21 mouse cellular contexts compared by ENCODE assay signal in the genomic region with DNA sequence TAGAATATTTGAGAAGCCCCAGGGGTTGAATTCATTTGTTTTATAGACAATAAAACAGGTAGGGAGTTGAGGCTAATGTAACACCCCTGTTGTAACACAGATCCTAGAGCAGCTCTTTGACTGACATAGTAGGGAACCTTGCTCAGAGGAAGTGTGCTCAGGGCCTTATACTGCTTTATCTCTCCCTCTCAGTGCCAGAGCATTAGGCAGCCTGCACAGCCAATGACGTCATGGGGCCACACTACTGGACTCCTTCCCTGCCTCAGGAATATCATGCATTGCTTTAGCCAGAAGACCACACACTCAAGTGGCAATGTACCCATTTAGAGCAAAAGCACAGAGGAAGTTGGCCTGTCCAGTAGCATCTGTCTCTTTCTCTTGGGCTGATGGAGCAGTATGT.
DNase-seq lines count a peak whose midpoint lies in the region; ATAC-seq lines count a peak whose summit lies in the region.
"Had no signal": no experiment of that assay in that cellular context is flagged by ENCODE, and none has a peak within 500 bp of the region (broad histone marks: within the 10 kb centered on the region; RNA-seq: fewer than 3 reads in every experiment).

No protein-coding gene starts in this region.

- DNase-seq in heart, adult 11 months = peak; percentile 70
- no peak for DNase-seq in liver, embryonic 13.5 days
- no peak for DNase-seq in liver
- no peak for DNase-seq in liver, embryonic 11.5 days (ENCODE audit: low spot score)
- DNase-seq: adrenal gland, adult 2 months; adrenal gland, adult 8-10 months; adrenal gland, postnatal 10 days; adrenal gland, postnatal 14 days; adrenal gland, postnatal 25 days; adrenal gland, postnatal 36 days; B cell, adult 2 months; cerebellum, adult 11 months; cerebellum, adult 11-12 months; cerebellum, adult 18-20 months had no signal

- no peak overlapping the region for H3K9ac ChIP-seq in heart, embryonic 11.5 days (ENCODE audit: low read depth, low read length)
- no peak overlapping the region for H3K9ac ChIP-seq in liver, embryonic 13.5 days
- H3K9ac ChIP-seq in liver, embryonic 16.5 days (ENCODE audit: low read depth, low read length) = no peak overlapping the region
- H3K9ac ChIP-seq in liver, embryonic 11.5 days (ENCODE audit: low read depth, low read length) = no peak overlapping the region

- no peaks in the 10 kb centered on the region for H3K9me3 ChIP-seq in heart, embryonic 11.5 days (replicated peaks; ENCODE audit: control insufficient read depth, low read length)
- no peaks in the 10 kb centered on the region for H3K9me3 ChIP-seq in liver, embryonic 13.5 days (replicated peaks)
- no peaks in the 10 kb centered on the region for H3K9me3 ChIP-seq in liver, embryonic 16.5 days (replicated peaks; ENCODE audit: control insufficient read depth, low read length)
- no peaks in the 10 kb centered on the region for H3K9me3 ChIP-seq in liver, embryonic 11.5 days (ENCODE audit: control insufficient read depth, low read length)

- H3K36me3 ChIP-seq in heart, embryonic 11.5 days (ENCODE audit: control insufficient read depth, insufficient read depth, low read length) = no peaks in the 10 kb centered on the region
- H3K36me3 ChIP-seq in liver, embryonic 13.5 days = no peaks in the 10 kb centered on the region
- no peaks in the 10 kb centered on the region for H3K36me3 ChIP-seq in liver, embryonic 16.5 days (ENCODE audit: control insufficient read depth, insufficient read depth)
- no peaks in the 10 kb centered on the region for H3K36me3 ChIP-seq in liver, embryonic 11.5 days (ENCODE audit: control insufficient read depth, insufficient read depth, low read length)
- H3K36me3 ChIP-seq: G1E had no signal

- H3K4me1 ChIP-seq in heart, embryonic 11.5 days (ENCODE audit: control insufficient read depth, insufficient read depth, low read length) = peaks cover 7% of the 10 kb centered on the region
- H3K4me1 ChIP-seq in liver, embryonic 13.5 days (replicated peaks) = peaks cover 11% of the 10 kb centered on the region; the same call in 1 of the 2 replicates
- no peaks in the 10 kb centered on the region for H3K4me1 ChIP-seq in liver, embryonic 16.5 days (ENCODE audit: control insufficient read depth, low read depth, low read length)
- H3K4me1 ChIP-seq in liver, embryonic 11.5 days (replicated peaks; ENCODE audit: control insufficient read depth, insufficient read depth, low read length) = peaks cover 4% of the 10 kb centered on the region; the same call in 1 of the 2 replicates

- H3K4me2 ChIP-seq in heart, embryonic 11.5 days = no peak overlapping the region
- no peak overlapping the region for H3K4me2 ChIP-seq in liver, embryonic 13.5 days
- H3K4me2 ChIP-seq in liver, embryonic 16.5 days (ENCODE audit: low read depth, low read length) = no peak overlapping the region
- no peak overlapping the region for H3K4me2 ChIP-seq in liver, embryonic 11.5 days

- no peak overlapping the region for H3K4me3 ChIP-seq in heart, embryonic 11.5 days (ENCODE audit: low read depth, low read length)
- no peak overlapping the region for H3K4me3 ChIP-seq in liver, embryonic 13.5 days (replicated peaks)
- no peak overlapping the region for H3K4me3 ChIP-seq in liver, embryonic 16.5 days (ENCODE audit: low read depth, low read length)
- no peak overlapping the region for H3K4me3 ChIP-seq in liver, embryonic 11.5 days (ENCODE audit: low read depth, low read length)

- ATAC-seq in heart, embryonic 11.5 days (replicated peaks; ENCODE audit: insufficient number of reproducible peaks, low FRiP score, low TSS enrichment) = no peak
- ATAC-seq in liver, embryonic 13.5 days (ENCODE audit: low read depth) = peak; percentile 51; the same call in 1 of the 2 replicates
- ATAC-seq in liver, embryonic 16.5 days (ENCODE audit: low read depth) = peak; percentile 56; the same call in 1 of the 2 replicates
- no peak for ATAC-seq in liver, embryonic 11.5 days (replicated peaks; ENCODE audit: low FRiP score)
- ATAC-seq: activated CD4-positive, CD25-positive, alpha-beta regulatory T cell, adult 4 months; CD4-positive, CD25-positive, alpha-beta regulatory T cell, adult 4 months; Patski had no signal

- H3K27ac ChIP-seq in heart, embryonic 11.5 days (ENCODE audit: low read depth, low read length) = no peak overlapping the region
- H3K27ac ChIP-seq in liver, embryonic 13.5 days = no peak overlapping the region
- no peak overlapping the region for H3K27ac ChIP-seq in liver, embryonic 16.5 days (ENCODE audit: low read length)
- no peak overlapping the region for H3K27ac ChIP-seq in liver, embryonic 11.5 days (ENCODE audit: low read depth, low read length)

- H3K27me3 ChIP-seq in heart, embryonic 11.5 days (ENCODE audit: control insufficient read depth, insufficient read depth, low read length) = no peaks in the 10 kb centered on the region
- no peaks in the 10 kb centered on the region for H3K27me3 ChIP-seq in liver, embryonic 13.5 days
- H3K27me3 ChIP-seq in liver, embryonic 16.5 days (ENCODE audit: control insufficient read depth, insufficient read depth, low read depth, low read length) = no peaks in the 10 kb centered on the region
- H3K27me3 ChIP-seq in liver, embryonic 11.5 days (replicated peaks; ENCODE audit: control insufficient read depth, insufficient read depth, low read length) = no peaks in the 10 kb centered on the region
- H3K27me3 ChIP-seq: CH12.LX, Patski had no signal

- 30% methylated on average over 1 of the region's 1 CpGs for WGBS in heart, embryonic 11.5 days (ENCODE audit: insufficient replicate concordance)
- 26% methylated on average over 1 of the region's 1 CpGs for WGBS in liver, embryonic 13.5 days (ENCODE audit: insufficient replicate concordance)
- 44% methylated on average over 1 of the region's 1 CpGs for WGBS in liver, embryonic 16.5 days (ENCODE audit: insufficient replicate concordance)
- WGBS in liver, embryonic 11.5 days = 42% methylated on average over 1 of the region's 1 CpGs

Comparison
In these comparisons a context has a peak if more than half of its experiments do, and no peak if none do; other contexts are left out.
1. ATAC-seq: peak in liver, embryonic 13.5 days (single experiment) and liver, embryonic 16.5 days (single experiment); none in heart, embryonic 11.5 days (single experiment) and liver, embryonic 11.5 days (single experiment).